Comparison of ENCODE assay signal across 1 mouse cellular context in the genomic region with DNA sequence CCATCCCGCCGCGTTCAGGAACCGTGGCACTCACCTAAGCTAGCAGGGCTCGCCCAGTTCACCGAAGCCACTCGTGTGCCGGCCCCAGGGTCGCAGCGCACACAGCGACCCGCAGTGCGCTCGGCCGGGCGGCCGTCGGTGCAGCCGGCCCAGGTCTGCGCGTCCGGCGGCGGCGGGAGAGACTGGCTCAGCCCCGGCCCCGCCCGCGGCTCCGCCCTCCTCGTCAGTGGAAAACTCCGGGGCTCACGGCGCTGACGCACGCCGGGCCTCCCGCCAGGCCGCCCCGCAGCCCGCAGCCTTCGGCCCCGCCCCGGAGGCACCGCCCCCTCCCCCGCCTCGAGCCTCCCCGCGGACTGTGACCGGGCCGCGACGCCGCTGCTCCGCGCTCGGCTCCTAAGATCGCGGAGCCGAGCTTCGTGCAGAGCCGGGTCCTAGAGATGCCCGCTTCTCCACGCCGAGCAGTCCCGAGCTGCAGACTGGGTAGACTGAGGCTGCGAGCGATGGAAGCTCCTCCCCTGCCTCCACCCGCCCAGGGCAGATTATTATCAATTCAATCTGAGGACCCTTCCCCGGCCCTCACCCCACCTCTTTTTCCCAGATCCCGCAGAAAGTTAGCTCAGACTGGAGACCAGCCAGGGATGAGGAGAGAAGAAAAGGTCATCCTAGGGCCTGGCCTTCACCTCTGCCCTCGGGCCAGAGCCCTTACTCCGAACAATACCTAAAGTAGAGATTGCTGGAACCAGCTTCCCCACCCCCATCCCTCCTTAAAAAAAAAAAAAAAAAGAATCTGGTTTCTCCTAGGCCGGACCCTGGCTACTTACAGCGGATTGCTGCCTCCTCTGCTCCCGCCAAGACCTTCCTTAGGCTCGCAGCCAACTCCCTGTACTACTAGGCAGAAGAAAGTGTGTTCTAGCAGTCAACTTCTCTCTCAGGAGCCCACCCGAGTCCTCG.
TF ChIP-seq lines count a peak whose summit lies in the region.

No protein-coding gene starts in this region.

TF ChIP-seq in CH12.LX, 34 proteins besides CTCF, POLR2A, EP300 and RAD21 (continued from another document):
- TF ChIP-seq ETS1 (conservative IDR thresholded peaks at IDR 0.05; ENCODE audit: low read depth, low read length) (no peak), IRF4 (IDR thresholded peaks at IDR 0.05; ENCODE audit: low read depth, low read length) (0 out of 2 replicates have a peak, but pooled peaks have one; percentile 6), MYC (IDR thresholded peaks at IDR 0.05; ENCODE audit: low read depth, low read length) (no peak), POLR2AphosphoS2 (IDR thresholded peaks at IDR 0.05; ENCODE audit: low read depth, low read length) (0 out of 2 replicates have a peak, but pooled peaks have one; percentile 31), NELFE (IDR thresholded peaks at IDR 0.05; ENCODE audit: low read depth, low read length) (peak; percentile 89), ZC3H11A (IDR thresholded peaks at IDR 0.05; ENCODE audit: low read depth, low read length) (no peak), TCF12 (IDR thresholded peaks at IDR 0.05; ENCODE audit: low read depth, low read length) (peak; percentile 62; the same call in 1 of the 2 replicates), GABPA (IDR thresholded peaks at IDR 0.05; ENCODE audit: insufficient replicate concordance, low read depth, low read length) (no peak), SMC3 (IDR thresholded peaks at IDR 0.05; ENCODE audit: low read depth, low read length) (no peak), USF2 (conservative IDR thresholded peaks at IDR 0.05; ENCODE audit: low read depth, low read length) (no peak), USF1 (IDR thresholded peaks at IDR 0.05; ENCODE audit: low read depth, low read length) (no peak), ZMIZ1 (IDR thresholded peaks at IDR 0.05; ENCODE audit: low read depth, low read length) (peak; percentile 77), JUN (IDR thresholded peaks at IDR 0.05; ENCODE audit: insufficient read depth, low read depth, low read length) (no peak), BHLHE40 (IDR thresholded peaks at IDR 0.05; ENCODE audit: low read depth, low read length) (peak; percentile 11; the same call in 1 of the 2 replicates), E2F4 (IDR thresholded peaks at IDR 0.05; ENCODE audit: insufficient replicate concordance, low read depth, low read length) (no peak), MAZ (IDR thresholded peaks at IDR 0.05; ENCODE audit: low read depth, low read length) (peak; percentile 52; the same call in 1 of the 2 replicates), KAT2A (IDR thresholded peaks at IDR 0.05; ENCODE audit: insufficient replicate concordance, low read length) (0 out of 2 replicates have a peak, but pooled peaks have one; percentile 19), ZKSCAN1 (IDR thresholded peaks at IDR 0.05; ENCODE audit: borderline replicate concordance, low read depth, low read length) (no peak), ELF1 (IDR thresholded peaks at IDR 0.05; ENCODE audit: low read depth, low read length) (0 out of 2 replicates have a peak, but pooled peaks have one; percentile 14), JUND (conservative IDR thresholded peaks at IDR 0.05; ENCODE audit: low read depth, low read length) (no peak), MXI1 (IDR thresholded peaks at IDR 0.05; ENCODE audit: low read depth, low read length) (no peak), HCFC1 (IDR thresholded peaks at IDR 0.05; ENCODE audit: low read depth, low read length) (no peak), MAX (IDR thresholded peaks at IDR 0.05; ENCODE audit: low read length) (peak; percentile 52; the same call in 1 of the 2 replicates), ZNF384 (IDR thresholded peaks at IDR 0.05; ENCODE audit: low read depth, low read length) (no peak), SIN3A (IDR thresholded peaks at IDR 0.05; ENCODE audit: low read length) (peak; percentile 53; the same call in 1 of the 2 replicates), CHD2 (IDR thresholded peaks at IDR 0.05; ENCODE audit: low read length) (0 out of 2 replicates have a peak, but pooled peaks have one; percentile 16)
